Mouse (Mus musculus): Measurements from ENCODE around the gene Gm20388.

DNA sequence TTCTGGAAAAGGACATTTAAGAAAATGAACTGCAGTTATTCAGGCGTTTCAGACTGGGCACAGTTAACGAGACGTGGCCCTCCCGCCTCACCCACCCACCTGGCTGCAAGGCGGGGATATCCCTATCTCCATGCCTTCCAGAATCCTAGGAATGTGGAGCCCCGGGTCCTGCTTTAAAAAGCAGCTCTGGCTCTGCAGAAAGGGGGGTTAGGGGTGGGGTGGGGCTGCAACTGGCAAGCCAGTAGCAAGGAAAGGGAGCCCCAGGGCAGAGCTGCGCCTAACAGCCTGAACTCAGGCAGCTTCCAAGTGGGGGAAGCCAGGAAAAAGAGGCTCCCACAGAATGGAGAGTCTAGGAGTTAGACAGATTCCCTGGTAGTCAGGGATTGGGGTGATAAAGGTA lies 2668.6 kb downstream of the Gm20388 start:
- TF ChIP-seq HCFC1 (IDR thresholded peaks at IDR 0.05; ENCODE audit: borderline replicate concordance, insufficient read depth, low read length): no peak
- no peak for TF ChIP-seq CHD2 (IDR thresholded peaks at IDR 0.05; ENCODE audit: low read depth, low read length)
- TF ChIP-seq ZNF384 (IDR thresholded peaks at IDR 0.05; ENCODE audit: low read depth, low read length): no peak
- TF ChIP-seq MAFK (IDR thresholded peaks at IDR 0.05; ENCODE audit: insufficient read depth, low read depth, low read length): no peak
